ENCODE assay signal across 11 mouse cellular contexts in the genomic region with DNA sequence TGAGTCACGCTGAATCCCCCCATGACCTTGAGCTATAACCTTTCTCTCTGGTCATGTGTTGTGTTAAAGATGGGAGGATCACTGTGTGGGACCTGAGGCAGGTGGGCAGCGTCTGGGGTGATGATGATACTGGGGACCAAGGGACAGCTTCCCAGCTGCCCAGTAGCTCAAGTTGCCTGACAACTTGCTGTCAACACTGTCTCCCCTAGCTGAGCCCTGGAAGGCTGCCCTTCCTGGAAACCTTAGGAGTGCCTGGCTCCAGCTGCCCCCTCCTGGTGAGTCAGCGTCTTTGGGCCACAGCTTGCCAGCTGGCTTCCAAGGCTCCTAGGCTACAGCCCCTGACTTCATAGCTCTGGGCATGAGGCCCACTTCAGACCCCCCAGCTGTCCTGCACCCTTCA. TPM values are rescaled to one million over a fixed set of nuclear protein-coding genes. Genes with fewer than 3 reads are reported as not detected.
A peak's percentile ranks its signal among the peaks of the same experiment; 100 is the strongest.
DNase-seq lines count a peak whose midpoint lies in the region; ATAC-seq and TF ChIP-seq lines count a peak whose summit lies in the region.
"Had no signal": no experiment of that assay in that cellular context is flagged by ENCODE, and none has a peak within 500 bp of the region (broad histone marks: within the 10 kb centered on the region; RNA-seq: fewer than 3 reads in every experiment).

No protein-coding gene starts in this region.

- H3K27ac ChIP-seq in liver, adult 2 months (replicated peaks; ENCODE audit: insufficient read depth, low read depth, low read length), result no peak overlapping the region
- no peak overlapping the region for H3K27ac ChIP-seq in liver, embryonic 11.5 days (ENCODE audit: low read depth, low read length)
- no peak overlapping the region for H3K27ac ChIP-seq in neural tube, embryonic 14.5 days (ENCODE audit: low read depth, low read length)
- H3K27ac ChIP-seq: embryonic facial prominence, embryonic 13.5 days; limb, embryonic 13.5 days; stomach, embryonic 15.5 days had no signal

- no peak for TF ChIP-seq POLR2A in liver, adult 2 months (IDR thresholded peaks at IDR 0.05; ENCODE audit: extremely low read depth, insufficient read depth, low read length)

- H3K9me3 ChIP-seq in liver, embryonic 11.5 days (ENCODE audit: control insufficient read depth, low read length), result no peaks in the 10 kb centered on the region
- no peaks in the 10 kb centered on the region for H3K9me3 ChIP-seq in neural tube, embryonic 14.5 days (ENCODE audit: control insufficient read depth, low read length)
- H3K9me3 ChIP-seq: stomach, embryonic 15.5 days had no signal

- H3K36me3 ChIP-seq in liver, adult 2 months (ENCODE audit: control insufficient read depth, insufficient read depth, low read length), result no peaks in the 10 kb centered on the region
- no peaks in the 10 kb centered on the region for H3K36me3 ChIP-seq in liver, embryonic 11.5 days (ENCODE audit: control insufficient read depth, insufficient read depth, low read length)
- H3K36me3 ChIP-seq in neural tube, embryonic 14.5 days (ENCODE audit: control insufficient read depth, insufficient read depth, low read length), result no peaks in the 10 kb centered on the region
- H3K36me3 ChIP-seq: embryonic facial prominence, embryonic 13.5 days; limb, embryonic 13.5 days; stomach, embryonic 15.5 days had no signal

- H3K79me2 ChIP-seq in liver, adult 2 months (ENCODE audit: control insufficient read depth, insufficient read depth, low read length), result no peaks in the 10 kb centered on the region

- peak; percentile 34; the same call in 1 of the 2 replicates for TF ChIP-seq CTCF in liver, adult 2 months (IDR thresholded peaks at IDR 0.05; ENCODE audit: low read depth, low read length)

- no peak overlapping the region for H3K4me2 ChIP-seq in liver, embryonic 11.5 days
- no peak overlapping the region for H3K4me2 ChIP-seq in neural tube, embryonic 14.5 days (ENCODE audit: low read depth, low read length)

- 41% methylated on average over 3 of the region's 3 CpGs for WGBS in liver, adult 2 months
- 35% methylated on average over 3 of the region's 3 CpGs for WGBS in liver, embryonic 11.5 days
- 42% methylated on average over 3 of the region's 3 CpGs for whole genome bisulfite sequencing in neural tube, embryonic 14.5 days

- intact Hi-C loops in heart, postnatal 36 days (cut with DNase I), result no loop called here

- no peaks in the 10 kb centered on the region for H3K4me1 ChIP-seq in liver, adult 2 months (ENCODE audit: control insufficient read depth, insufficient read depth, low read length)
- H3K4me1 ChIP-seq in liver, embryonic 11.5 days (replicated peaks; ENCODE audit: control insufficient read depth, insufficient read depth, low read length), result no peaks in the 10 kb centered on the region
- H3K4me1 ChIP-seq in neural tube, embryonic 14.5 days (ENCODE audit: control insufficient read depth, insufficient read depth, low read length), result peaks cover 4% of the 10 kb centered on the region; the same call in 1 of the 2 replicates
- H3K4me1 ChIP-seq: stomach, embryonic 15.5 days had no signal

- peak; percentile 50 for DNase-seq in adrenal gland, postnatal 10 days
- no peak for DNase-seq in adrenal gland, adult 18-20 months (ENCODE audit: low spot score in 2 of 2)
- no peak for DNase-seq in liver, adult 2 months (ENCODE audit: extremely low read depth, low read depth, low spot score)
- DNase-seq in liver, embryonic 11.5 days (ENCODE audit: low spot score), result no peak
- peak; percentile 34 to 58 for DNase-seq in adrenal gland, postnatal 36 days
- peak; percentile 17 to 33 for DNase-seq in heart, postnatal 36 days

- H3K27me3 ChIP-seq in liver, adult 2 months (ENCODE audit: control insufficient read depth, insufficient read depth, low read length), result peaks cover 6% of the 10 kb centered on the region
- H3K27me3 ChIP-seq in liver, embryonic 11.5 days (replicated peaks; ENCODE audit: control insufficient read depth, insufficient read depth, low read length), result peaks cover 53% of the 10 kb centered on the region
- peaks cover 16% of the 10 kb centered on the region; the same call in 1 of the 2 replicates for H3K27me3 ChIP-seq in neural tube, embryonic 14.5 days (ENCODE audit: control insufficient read depth, insufficient read depth, low read length)

- ATAC-seq in liver, embryonic 11.5 days (replicated peaks; ENCODE audit: low FRiP score), result no peak
- ATAC-seq in neural tube, embryonic 14.5 days (ENCODE audit: low read depth), result peak; percentile 49; the same call in 1 of the 2 replicates
- ATAC-seq in cerebellum, adult (ENCODE audit: insufficient number of reproducible peaks, low FRiP score, low TSS enrichment), result no peak

- no peak overlapping the region for H3K9ac ChIP-seq in liver, adult 2 months (ENCODE audit: low read depth, low read length)
- no peak overlapping the region for H3K9ac ChIP-seq in liver, embryonic 11.5 days (ENCODE audit: low read depth, low read length)
- H3K9ac ChIP-seq in neural tube, embryonic 14.5 days (replicated peaks; ENCODE audit: low read depth, low read length), result no peak overlapping the region
- H3K9ac ChIP-seq: embryonic facial prominence, embryonic 13.5 days; limb, embryonic 13.5 days; stomach, embryonic 15.5 days had no signal

- H3K4me3 ChIP-seq in liver, adult 2 months (ENCODE audit: insufficient read depth, low read depth, low read length), result no peak overlapping the region
- H3K4me3 ChIP-seq in liver, embryonic 11.5 days (ENCODE audit: low read depth, low read length), result no peak overlapping the region
- no peak overlapping the region for H3K4me3 ChIP-seq in neural tube, embryonic 14.5 days (ENCODE audit: low read depth, low read length)
- H3K4me3 ChIP-seq: embryonic facial prominence, embryonic 13.5 days; stomach, embryonic 15.5 days had no signal

RNA-seq across cellular contexts. Expression of a gene that starts 1.0 kb away (rescaled TPM):
- total RNA-seq in adrenal gland, postnatal 10 days (2021), result 100 to 1,000 TPM; 132 to 141 TPM
- 1 to 10 TPM in 1 of 2 experiments, not detected in 1; 1.7 TPM for total RNA-seq in adrenal gland, adult 18-20 months (2021)
- 1.5 TPM in 1 of 2 replicates, not detected in the other for total RNA-seq in liver, adult 2 months (2014; rRNA removed)
- polyA plus RNA-seq in liver, adult 2 months (2012; rRNA removed), result not detected in 2 replicates
- polyA plus RNA-seq in liver, embryonic 11.5 days (2014; fragmentation: Nextera tagmentation; extraction: Ambion mirVana), result not detected in 2 replicates
- not detected for total RNA-seq in adrenal gland, postnatal 36 days (2021)
- under 1 TPM; 0.42 to 0.57 TPM for total RNA-seq in heart, postnatal 36 days (2021)
- 0.56 and 5.2 TPM in 2 replicates for polyA plus RNA-seq in neural tube, embryonic 14.5 days (2014; fragmentation: Nextera tagmentation; extraction: Ambion mirVana)
- polyA plus RNA-seq: embryonic facial prominence, embryonic 13.5 days had no signal

RNA-seq across cellular contexts. Expression of a gene that starts 31.3 kb away (rescaled TPM):
- 10 to 100 TPM; 19.4 to 22.9 TPM for total RNA-seq in adrenal gland, postnatal 10 days (2021)
- total RNA-seq in adrenal gland, adult 18-20 months (2021), result 10 to 100 TPM; 13.2 to 14.8 TPM
- 5.9 and 6.6 TPM in 2 replicates for total RNA-seq in liver, adult 2 months (2014; rRNA removed)
- polyA plus RNA-seq in liver, adult 2 months (2012; rRNA removed), result 16.7 and 17.2 TPM in 2 replicates
- 57.8 and 60.5 TPM in 2 replicates for polyA plus RNA-seq in liver, embryonic 11.5 days (2014; fragmentation: Nextera tagmentation; extraction: Ambion mirVana)
- 10 to 100 TPM; 16.0 to 18.8 TPM for total RNA-seq in adrenal gland, postnatal 36 days (2021)
- 10 to 100 TPM; 11.4 to 13.4 TPM for total RNA-seq in heart, postnatal 36 days (2021)
- 103 and 105 TPM in 2 replicates for polyA plus RNA-seq in neural tube, embryonic 14.5 days (2014; fragmentation: Nextera tagmentation; extraction: Ambion mirVana)

RNA-seq across cellular contexts. Expression of a gene that starts 39.4 kb away (rescaled TPM):
- total RNA-seq in adrenal gland, postnatal 10 days (2021), result 1 to 10 TPM; 4.1 to 6.3 TPM
- 1 to 10 TPM; 3.3 to 3.6 TPM for total RNA-seq in adrenal gland, adult 18-20 months (2021)
- total RNA-seq in liver, adult 2 months (2014; rRNA removed), result 2.1 and 3.2 TPM in 2 replicates
- 1.8 and 2.5 TPM in 2 replicates for polyA plus RNA-seq in liver, adult 2 months (2012; rRNA removed)
- polyA plus RNA-seq in liver, embryonic 11.5 days (2014; fragmentation: Nextera tagmentation; extraction: Ambion mirVana), result 18.8 and 19.8 TPM in 2 replicates
- total RNA-seq in adrenal gland, postnatal 36 days (2021), result 1 to 10 TPM; 1.9 to 2.3 TPM
- 1 to 10 TPM; 1.0 to 3.2 TPM for total RNA-seq in heart, postnatal 36 days (2021)
- polyA plus RNA-seq in neural tube, embryonic 14.5 days (2014; fragmentation: Nextera tagmentation; extraction: Ambion mirVana), result 1.5 TPM in 2 replicates

Comparison
In these comparisons a context has a peak if more than half of its experiments do, and no peak if none do; other contexts are left out.
1. DNase-seq: peak in adrenal gland, postnatal 10 days (single experiment), adrenal gland, postnatal 36 days (2 of 2) and heart, postnatal 36 days (2 of 2); none in adrenal gland, adult 18-20 months (0 of 2), liver, adult 2 months (single experiment) and liver, embryonic 11.5 days (single experiment).
2. RNA of a gene that starts 1.0 kb away (total RNA-seq): 132 to 141 TPM in adrenal gland, postnatal 10 days; 1.7 TPM in adrenal gland, adult 18-20 months, 1.5 TPM in liver, adult 2 months, 0.42 to 0.57 TPM in heart, postnatal 36 days and not detected in adrenal gland, postnatal 36 days; every median in the first group is over 10 times any median in the second.